Mouse (Mus musculus): ENCODE measurements around the gene Arcn1.

Gene Arcn1

DNA sequence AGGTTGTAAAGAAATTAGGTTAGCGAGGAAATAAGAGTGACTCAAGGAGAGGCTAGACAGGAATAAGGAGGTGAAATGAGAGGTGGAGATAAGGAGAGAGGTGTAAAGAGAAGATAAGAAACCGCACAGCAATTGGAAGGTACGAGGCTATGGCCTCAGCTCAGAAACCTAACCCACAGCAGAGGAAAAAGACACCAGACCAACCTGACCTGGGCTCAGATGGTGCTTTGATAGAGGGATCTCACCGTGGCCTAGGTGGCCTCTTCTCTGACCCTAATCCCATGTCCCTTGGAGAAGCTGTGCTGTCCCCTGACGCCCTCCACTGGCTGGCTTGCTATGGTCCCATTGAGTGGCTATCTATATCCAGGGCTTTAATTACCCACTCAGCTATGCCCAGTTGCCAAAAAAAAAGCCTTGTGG lies 35.5 kb downstream of the Arcn1 start:
- TF ChIP-seq GATA4 (IDR thresholded peaks at IDR 0.05; ENCODE audit: insufficient replicate concordance, low read length), result no peak

DNA sequence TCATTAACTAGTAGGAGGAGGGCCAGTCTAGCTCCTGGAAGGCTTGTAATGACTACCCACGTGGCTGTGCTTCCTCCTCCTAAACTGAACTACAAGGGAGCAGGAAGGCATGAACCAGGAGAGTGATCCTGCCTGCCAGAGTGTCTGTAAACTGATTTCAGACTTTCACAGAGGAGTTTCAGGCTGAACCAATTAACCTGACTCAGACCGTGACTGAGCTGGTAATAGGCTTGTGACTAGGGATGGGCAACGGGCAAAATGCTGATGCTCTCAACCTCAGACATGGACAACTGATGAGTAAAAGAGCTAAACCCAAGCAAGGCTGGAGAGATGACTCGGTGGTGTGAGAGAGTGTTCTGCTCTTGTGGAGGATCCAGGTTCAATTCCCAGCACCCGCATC lies 40.2 kb downstream of the Arcn1 start:
- no peak for TF ChIP-seq GATA4 (IDR thresholded peaks at IDR 0.05; ENCODE audit: insufficient replicate concordance, low read length)

DNA sequence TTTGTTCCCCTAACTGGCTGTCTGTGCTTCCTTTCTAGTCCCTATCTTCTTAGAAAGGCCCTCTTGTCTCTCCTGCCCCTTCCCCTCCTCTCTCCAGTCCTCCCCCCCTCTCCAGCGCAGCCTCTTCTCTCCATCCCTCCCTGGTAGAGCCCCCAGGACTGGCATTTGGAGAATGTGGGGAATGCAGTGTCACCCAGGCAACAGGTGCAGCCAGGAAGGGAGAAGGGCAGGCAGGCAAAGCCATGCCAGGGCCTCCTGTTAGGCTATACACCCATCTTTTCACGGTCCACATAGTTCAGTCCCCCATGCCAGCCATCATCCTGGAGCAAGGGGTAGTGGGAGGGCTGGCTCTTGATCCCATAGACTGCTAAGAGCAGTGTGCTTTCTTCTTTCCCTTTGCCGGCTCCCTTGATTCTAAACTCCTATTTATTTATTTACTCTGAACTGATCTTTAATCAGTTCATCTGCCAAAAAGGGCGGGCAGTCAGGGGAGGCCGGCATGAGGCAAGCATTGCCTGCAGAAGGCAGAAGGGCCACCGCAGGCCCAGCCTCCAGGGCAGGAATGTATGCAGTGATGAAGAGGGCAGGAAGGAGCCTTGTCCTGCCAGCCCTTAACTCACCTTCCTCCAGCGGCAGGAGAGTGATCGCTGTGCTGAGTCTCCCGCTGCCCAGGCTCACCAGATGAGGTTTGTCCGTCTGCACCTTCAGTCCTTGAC lies 41.1 kb downstream of the Arcn1 start:
- no peak for TF ChIP-seq GATA4 (IDR thresholded peaks at IDR 0.05; ENCODE audit: insufficient replicate concordance, low read length)

DNA sequence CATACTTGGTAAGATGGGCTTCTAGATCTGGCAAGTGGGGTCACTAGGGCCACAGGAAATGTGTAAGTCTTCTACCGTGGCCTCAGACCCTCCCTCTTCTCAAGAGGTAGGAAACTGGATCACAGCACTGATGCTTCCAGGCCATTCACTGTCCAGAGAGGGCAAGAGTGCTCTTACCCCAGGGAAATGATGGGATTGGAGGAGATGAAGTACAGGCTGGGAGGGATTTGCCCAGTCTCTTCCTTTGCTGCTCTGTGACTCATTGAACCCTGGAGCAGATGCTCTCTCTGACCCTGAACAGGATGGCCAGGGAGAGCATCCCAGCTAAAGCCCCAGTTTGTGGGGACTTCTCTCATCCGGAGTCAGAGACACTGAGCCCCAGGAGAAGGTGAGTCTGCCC lies 43.0 kb downstream of the Arcn1 start:
- TF ChIP-seq GATA4 (IDR thresholded peaks at IDR 0.05; ENCODE audit: insufficient replicate concordance, low read length), result no peak

DNA sequence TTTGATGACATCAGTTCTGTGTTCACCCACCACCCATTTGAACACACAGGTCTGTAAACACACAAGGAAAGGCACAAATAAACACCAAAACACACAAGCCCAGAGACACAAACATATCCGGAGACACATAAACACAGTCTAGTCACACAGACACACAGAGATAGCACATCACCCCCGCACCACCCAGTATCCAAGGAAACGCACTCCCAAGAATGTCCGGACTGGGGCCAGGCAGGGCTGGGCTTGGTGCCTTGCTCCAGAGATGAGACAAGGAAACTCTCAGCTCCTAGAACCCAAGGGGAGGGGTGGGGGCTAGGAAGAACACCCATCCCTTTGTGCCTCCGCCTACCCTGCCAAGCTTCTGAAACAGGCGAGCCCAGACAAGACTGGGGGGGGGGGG lies 43.4 kb downstream of the Arcn1 start:
- peak; percentile 62; the same call in 1 of the 2 replicates for TF ChIP-seq GATA4 (IDR thresholded peaks at IDR 0.05; ENCODE audit: insufficient replicate concordance, low read length)

DNA sequence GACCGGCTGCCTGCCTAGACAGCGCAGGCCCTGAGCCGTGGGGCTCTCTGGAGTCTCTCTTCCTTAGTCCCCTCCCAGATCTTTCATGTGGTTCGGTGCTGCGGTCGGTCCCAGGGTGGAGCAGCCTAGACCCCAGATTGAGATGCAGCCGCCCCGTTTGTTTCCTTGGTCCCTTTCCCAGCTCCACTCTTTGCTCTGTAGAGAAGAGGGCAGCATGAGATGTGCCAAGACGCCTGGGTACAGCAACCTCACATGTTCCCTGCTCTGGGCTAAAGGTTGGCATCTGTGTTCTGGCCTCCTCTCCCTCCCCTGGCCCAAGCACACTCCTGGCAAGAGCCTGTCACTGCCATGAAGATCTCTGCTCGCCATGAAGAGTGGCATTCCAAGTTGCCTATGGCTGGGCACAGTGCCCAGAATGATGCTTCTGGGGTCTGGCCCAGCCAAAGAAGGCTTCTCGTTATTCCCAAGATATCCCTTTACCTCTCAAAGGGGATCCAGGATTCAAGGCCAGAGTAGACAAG lies 44.1 kb downstream of the Arcn1 start:
- TF ChIP-seq GATA4 (IDR thresholded peaks at IDR 0.05; ENCODE audit: insufficient replicate concordance, low read length), result no peak; the same call in 1 of the 2 replicates

DNA sequence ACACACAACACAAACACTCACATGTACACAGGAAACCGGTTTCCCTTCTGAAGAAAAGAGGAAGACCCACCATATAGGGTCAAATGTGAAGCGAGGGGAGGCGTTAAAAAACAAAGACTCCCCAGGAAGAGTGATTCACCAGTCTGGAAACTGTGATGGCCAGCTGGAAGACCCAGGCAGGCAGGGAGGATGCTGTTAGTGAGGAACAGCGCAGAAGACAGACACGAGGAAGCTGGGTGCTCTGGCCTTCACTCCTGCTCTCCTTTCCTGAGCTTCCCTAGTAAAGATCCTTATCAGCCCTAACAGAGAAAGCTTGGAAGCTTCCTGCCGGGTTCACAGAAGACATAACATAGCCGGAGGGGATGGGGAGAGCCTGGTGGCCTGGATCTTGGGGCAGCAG lies 44.6 kb downstream of the Arcn1 start:
- peak; percentile 63; the same call in 1 of the 2 replicates for TF ChIP-seq GATA4 (IDR thresholded peaks at IDR 0.05; ENCODE audit: insufficient replicate concordance, low read length)

DNA sequence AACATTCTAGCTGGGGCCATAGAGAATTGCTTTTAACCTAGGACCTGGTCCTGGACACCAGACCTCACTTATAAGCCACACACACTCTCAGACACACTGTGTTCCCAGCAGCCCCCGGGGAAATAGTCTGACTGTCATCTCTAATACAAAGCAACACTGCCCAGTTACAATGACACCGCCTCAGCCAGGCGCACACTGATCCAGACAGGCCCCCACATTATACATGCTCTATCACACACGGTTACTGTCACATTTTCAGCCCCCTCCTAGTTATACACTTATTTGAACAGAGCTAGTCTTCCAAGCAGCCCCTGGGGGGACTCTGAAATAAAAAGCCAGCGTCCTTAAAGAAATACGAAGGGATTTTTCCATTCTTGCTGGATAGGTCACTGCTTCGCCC lies 45.1 kb downstream of the Arcn1 start:
- no peak for TF ChIP-seq GATA4 (IDR thresholded peaks at IDR 0.05; ENCODE audit: insufficient replicate concordance, low read length)

DNA sequence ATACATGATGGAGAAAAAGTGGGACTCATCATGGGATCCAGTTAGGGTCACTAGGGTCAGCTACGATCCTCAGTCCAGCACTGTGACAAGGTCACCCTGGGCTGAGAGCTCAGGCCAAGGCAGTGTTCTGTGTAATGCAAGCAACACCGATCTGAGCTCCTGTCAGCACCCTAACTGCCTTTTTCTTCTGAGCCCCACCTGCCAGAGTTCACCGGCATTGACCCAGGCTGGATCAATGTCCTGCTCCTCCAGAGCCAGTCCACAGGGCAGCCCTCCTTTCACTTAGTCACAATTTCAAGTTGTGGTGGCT lies 45.8 kb downstream of the Arcn1 start:
- TF ChIP-seq GATA4 (IDR thresholded peaks at IDR 0.05; ENCODE audit: insufficient replicate concordance, low read length), result no peak

DNA sequence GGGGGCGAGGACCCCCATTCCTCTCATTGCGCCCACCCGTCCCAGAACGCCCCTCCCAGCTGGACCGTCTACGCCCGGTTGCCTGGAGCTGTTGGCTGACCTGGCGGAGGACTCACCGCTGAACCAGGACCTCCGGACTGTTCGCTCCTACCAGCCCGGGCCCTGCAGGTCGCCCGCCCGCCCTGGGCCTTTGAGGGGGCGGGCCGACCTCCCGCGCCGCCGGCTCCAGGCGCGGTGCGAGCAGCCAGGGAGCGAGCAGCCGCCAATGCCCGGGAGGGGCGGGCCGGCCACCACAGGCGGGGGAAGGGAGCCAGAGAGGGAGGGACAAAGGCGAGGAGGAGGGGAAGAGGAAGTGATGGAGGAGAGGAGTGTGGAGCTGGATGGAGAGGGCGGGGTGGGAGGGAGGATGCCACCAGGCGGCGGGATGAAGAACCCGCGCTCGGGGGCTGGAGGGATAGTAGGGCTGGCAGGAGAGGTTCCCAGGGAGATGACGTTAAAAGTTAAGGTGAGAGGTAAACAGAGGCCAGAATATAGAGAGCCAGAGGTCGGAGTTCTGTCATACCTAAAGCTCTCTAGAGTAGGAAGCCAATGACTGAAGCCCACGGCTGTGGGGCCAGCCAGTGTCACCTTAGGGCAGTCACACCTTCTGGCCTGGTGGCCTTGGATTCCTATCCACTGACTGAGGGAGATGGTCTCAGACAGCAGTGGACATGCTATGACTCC lies 46.3 kb downstream of the Arcn1 start:
- no peak for TF ChIP-seq GATA4 (IDR thresholded peaks at IDR 0.05; ENCODE audit: insufficient replicate concordance, low read length)

DNA sequence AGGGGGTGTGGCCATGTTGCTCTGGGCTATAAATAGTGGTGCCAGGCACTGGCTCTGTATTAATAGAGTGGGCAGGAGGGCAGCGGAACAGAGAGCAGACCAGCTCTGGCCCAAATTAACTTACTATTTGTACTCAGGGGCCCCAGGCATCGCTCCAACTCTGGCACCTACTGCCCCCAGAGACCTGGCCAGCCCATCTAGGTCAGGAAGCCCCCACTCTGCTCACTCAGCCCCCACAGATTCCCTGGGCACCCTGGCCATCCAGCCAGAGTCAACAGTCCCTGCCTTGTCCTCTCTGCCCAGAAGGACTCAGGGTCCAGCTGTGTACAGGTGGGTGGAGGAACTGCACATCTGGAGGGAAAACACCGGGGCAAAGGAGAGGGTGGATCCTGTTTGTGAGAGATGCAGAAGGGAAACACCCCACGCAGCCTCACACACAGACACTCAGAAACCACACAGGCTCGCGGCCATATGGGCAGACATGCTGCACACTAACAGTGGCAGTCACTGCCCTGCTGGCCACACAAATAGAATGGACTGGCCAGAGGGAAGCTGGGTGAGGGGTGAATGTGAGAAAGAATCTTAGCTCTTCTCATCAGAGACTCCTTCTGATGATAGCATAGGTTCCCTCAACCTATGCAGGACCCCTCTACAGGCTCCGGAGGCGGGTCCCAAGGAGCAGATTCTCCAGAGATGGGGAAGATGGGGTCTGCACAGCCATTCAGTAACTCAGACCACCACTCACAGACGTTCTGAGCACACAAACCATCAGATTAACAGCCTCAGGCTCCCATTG lies 47.1 kb downstream of the Arcn1 start:
- no peak for TF ChIP-seq GATA4 (IDR thresholded peaks at IDR 0.05; ENCODE audit: insufficient replicate concordance, low read length)

DNA sequence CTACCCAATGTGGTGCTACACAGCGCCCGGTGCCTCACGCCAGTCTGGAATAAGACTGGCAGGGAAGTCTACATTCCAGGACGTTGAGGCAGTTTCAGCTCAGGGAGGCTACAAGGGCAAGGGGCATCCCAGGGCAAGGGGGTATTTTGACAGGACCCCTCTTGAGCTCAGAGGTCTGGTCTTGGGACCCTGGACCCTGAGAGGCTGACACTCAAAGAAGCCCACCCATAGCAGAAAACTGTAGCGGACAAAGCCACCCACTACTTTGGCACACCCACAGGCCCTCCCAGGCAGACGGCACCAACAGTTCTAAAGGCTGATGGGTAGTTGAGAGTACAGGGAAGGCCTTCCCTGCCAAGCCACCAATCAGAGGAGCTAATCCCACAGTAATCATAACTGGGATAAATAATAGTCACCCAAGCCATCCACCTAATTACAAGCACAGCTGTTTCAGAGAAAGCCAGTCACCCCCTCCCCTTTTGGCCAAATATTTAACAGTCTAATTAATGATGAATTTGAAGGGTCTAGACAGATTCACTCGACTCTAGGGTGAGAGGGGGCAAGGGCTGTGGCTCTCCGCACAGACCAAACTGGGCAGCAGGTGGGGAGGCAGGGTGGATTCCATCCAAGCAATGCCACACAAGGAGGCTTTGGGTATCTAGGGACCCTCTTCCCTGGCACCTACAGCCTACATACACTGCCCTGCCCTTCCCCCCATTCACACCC lies 47.9 kb downstream of the Arcn1 start:
- no peak for TF ChIP-seq GATA4 (IDR thresholded peaks at IDR 0.05; ENCODE audit: insufficient replicate concordance, low read length)

DNA sequence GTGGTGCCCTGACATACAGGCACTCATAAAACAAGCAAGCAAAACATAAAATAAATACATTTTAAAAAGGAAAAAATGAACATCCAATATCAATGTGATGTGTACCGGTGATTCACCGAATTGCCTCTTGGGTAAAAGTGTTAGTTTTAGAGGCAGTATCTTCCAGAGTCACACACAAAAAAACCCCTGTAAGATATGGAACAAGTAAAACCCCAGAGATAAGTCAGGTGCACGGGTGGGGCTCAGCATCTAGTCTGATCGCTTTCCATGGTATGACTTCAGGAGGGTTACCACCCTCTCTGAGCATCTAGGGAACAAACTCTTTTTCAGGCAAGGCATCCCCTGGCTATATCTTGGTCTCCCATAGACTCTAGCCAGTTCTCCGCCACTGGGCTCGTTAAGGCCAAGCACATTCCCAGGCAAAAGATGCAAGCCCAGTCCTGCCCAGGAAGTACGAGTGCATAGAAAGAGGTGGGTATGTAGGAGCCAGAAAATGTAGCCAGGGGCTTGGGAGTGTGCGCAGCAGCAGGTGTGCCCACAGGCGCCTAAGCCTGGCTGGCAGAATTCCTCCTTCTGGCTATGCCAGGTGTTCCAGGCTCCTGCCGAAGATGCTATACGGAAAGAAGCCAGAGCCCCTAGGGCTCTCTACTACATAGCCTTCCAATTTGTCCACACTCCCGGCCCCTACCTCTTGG lies 48.6 kb downstream of the Arcn1 start:
- TF ChIP-seq GATA4 (IDR thresholded peaks at IDR 0.05; ENCODE audit: insufficient replicate concordance, low read length), result no peak

DNA sequence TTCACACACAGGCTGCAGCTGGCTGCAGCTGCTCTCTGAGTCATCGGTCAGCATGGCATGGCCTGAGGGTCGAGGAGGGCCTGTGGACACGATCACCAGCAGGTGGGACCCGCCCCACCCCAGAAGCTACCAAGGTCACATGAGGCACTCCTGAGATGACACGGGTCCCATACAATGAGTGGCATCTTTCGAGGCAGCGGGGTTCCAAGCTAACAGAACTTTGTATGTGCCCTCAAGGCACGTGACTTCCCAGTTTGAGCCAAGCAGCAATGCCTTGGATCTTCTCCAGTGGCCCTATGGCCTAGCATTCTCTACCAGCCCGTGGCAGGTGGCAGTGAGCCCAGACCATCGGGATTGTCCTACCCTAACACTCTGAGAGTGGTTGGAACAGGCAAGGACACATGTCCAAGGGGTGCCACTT lies 49.8 kb downstream of the Arcn1 start:
- no peak for TF ChIP-seq GATA4 (IDR thresholded peaks at IDR 0.05; ENCODE audit: insufficient replicate concordance, low read length)

All from liver, adult (tissue).